Mouse (Mus musculus) left cerebral cortex, adult 18-20 months (tissue): ENCODE measurements around the gene Ccnd1. TPM values are rescaled to one million over a fixed set of nuclear protein-coding genes. Genes with fewer than 3 reads are reported as not detected.
A peak's percentile ranks its signal among the peaks of the same experiment; 100 is the strongest.
"Not testable (repeated sequence)": the region's sequence is repeated elsewhere in the genome, so short reads cannot be mapped to it uniquely, and the experiment has no call there.

Source experiments
- DNase-seq, 2 experiments: peaks; one replicate each; pipeline ENCODE4 v3.0.0; 2021 to 2022; ENCODE audit warnings: low spot score in 2 of 2, mixed read lengths in 1 of 2
- total RNA-seq, 2 experiments: library from RNA; stranded (reverse); gene quantifications; 2 replicates each; pipeline ENCODE4 v1.2.3; 2021

Ccnd1 gene
- total RNA-seq, 2 experiments from 2014 or later, result 42.9 to 57.5 TPM

GRCm38 (mm10) chr7:144911121-144911520 is 28.6 kb downstream of the Ccnd1 start:
- DNase-seq, result peak; percentile 23 to 45

DNA sequence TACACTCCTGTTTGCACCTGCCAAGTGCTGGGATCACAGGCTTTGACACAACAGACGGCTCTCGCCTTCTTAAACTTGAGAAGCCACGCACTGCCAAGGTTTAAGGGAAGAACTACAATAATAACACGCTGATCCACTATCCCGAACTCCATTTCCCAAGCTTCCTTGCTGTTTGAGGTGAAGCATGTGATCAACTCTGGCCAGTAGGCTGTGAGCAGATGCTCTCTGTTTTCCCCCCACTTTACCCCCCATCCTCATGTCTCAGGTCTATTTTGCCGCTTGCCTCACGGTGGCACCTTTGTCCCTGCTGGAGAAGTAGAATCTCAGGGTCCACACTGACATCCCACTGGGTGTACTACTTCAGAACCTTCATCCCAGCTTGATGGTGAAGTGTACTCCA is 31.0 kb downstream of the Ccnd1 start:
- DNase-seq, result peak; percentile 23 to 38

GRCm38 (mm10) chr7:144907793-144908192 is 31.9 kb downstream of the Ccnd1 start:
- DNase-seq, result no peak

GRCm38 (mm10) chr7:144906708-144907397 is 32.9 kb downstream of the Ccnd1 start:
- DNase-seq, result peak; percentile 70 to 75

DNA sequence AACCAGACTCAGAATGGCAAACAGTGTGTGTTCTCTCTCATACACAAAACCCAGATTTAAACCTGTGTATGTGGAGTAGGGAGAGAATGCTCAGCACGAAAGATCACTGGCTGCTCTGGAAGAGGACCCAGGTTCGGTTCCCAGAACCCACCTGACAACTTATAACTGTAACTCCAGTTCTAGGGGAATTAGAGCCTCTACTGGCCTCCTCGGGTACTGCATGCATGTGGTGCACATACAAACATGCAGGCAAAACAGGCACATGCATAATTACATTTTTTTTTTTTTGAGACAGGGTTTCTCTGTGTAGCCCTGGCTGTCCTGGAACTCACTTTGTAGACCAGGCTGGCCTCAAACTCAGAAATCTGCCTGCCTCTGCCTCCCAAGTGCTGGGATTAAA is 34.2 kb downstream of the Ccnd1 start:
- DNase-seq, result not testable (repeated sequence)

- DNase-seq, result no peak
Observed at GRCm38 (mm10) chr7:144898506-144898905, 41.2 kb downstream of the Ccnd1 start.

DNA sequence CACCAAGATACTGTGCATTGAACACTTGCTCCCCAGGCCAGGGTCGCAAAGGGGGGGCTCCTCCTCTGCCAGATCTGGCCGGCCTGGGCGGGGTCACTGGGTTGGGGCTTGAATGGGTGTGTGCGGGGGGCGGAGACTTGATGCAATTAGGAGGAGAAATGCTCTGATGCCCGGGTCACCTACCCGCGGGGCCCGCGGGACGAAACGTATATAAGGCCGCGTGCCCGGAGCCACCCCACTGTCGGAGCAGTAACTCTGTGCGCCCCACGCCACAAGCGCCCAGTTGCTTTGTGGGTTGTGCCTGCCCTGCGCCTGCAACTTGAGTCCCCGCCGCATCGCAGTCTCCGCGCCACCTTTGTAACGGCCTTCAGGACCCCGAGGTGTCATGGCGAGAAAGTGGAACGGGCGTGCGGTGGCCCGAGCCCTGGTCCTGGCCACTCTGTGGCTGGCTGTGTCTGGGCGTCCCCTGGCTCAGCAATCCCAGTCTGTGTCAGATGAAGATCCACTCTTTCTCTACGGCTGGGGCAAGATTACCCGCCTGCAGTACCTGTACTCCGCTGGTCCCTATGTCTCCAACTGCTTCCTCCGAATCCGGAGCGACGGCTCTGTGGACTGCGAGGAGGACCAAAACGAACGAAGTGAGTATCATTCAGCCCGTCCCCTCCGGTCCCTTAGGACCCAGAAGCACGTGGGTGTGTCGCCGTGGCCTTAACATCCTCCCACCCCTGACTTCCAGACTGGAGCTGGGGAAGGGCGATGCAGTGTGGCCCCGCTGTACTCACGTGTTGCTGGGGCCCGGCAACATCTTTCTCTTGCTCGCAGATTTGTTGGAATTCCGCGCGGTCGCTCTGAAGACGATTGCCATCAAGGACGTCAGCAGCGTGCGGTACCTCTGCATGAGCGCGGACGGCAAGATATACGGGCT is 43.2 kb downstream of the Ccnd1 start, which contains the start of gene Fgf15:
TSS of gene Fgf15 (plus strand) at position 238 of the 925 bp plus-strand sequence.
- DNase-seq, result no peak

DNA sequence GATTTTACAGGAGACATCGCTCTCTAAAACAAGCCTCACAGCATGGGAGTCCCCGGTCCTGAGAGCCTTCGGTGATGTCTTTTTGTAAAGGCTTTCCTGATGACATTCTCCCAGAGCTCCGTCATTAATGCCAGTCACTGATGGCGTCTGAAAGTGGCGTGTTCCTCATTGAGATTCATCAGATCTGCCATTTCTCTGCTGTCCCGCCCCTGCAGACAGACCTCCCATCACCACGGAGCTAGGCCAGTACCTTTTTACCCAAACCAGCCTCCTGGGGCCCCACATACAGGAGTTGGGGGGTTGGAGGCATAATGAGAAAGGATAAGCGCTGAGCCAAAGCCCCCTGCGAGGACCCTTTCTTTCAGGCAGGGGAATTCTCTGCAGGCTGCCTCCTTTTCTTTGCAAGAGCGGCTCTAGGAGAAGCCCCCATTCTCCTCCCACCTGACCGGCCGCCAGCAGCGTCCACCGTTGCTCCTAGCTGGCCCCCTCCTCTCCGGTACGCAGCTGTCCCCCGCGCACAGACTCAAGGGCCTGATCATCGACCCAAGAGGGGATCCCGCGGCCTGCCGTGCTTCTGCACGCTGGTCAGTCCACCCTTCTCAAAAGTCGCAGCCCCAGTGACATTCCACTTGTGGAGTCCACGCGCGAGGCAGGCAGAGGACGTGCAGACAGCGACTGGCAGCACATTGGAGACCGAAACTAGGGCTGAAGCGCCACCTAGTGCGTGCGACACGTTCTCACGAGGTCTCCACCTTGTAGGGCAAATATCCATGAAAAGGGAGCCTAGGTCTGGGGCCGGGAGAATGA is 44.2 kb downstream of the Ccnd1 start:
- DNase-seq, result peak; percentile 68 to 73

DNA sequence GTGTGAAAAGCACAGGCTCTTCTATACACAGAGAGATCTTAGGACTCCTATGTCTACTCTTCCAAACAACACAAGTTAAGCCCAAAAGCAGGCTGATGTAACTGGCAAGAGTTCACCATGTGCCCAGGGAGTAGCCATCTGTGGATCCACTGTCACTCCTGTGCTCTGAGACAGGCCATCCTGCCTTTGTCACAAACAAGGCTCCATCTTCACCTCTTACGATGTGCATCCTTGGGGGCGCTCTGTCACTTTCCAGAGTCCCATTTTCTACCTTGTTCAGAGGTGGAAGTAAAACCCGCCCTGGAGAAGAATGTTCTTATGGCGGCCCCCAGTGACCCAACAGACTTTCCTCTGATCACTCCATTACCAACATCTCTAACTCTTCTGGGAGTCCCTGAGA is 45.0 kb downstream of the Ccnd1 start:
- DNase-seq, result no peak

DNA sequence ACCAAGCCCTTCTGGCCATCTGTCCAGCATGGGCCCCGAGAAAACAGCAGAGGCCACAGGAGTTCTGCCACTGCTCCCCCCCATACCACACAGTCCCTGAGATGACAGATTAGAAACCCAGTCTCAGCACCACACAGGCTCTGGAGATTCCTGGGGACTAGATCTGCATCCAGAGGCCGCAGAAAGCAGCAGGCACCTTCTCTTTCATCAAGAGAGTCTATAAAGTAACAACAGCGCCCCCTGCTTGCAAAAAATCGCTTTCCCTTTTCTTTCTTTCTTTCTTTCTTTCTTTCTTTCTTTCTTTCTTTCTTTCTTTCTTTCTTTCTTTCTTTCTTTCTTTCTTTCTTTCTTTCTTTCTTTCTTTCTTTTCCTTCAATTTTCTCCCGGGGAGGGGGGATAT is 45.5 kb downstream of the Ccnd1 start:
- peak in 1 of 2 experiments; percentile 51 for DNase-seq

GRCm38 (mm10) chr7:144892322-144892721 is 47.4 kb downstream of the Ccnd1 start:
- DNase-seq, result no peak

DNA sequence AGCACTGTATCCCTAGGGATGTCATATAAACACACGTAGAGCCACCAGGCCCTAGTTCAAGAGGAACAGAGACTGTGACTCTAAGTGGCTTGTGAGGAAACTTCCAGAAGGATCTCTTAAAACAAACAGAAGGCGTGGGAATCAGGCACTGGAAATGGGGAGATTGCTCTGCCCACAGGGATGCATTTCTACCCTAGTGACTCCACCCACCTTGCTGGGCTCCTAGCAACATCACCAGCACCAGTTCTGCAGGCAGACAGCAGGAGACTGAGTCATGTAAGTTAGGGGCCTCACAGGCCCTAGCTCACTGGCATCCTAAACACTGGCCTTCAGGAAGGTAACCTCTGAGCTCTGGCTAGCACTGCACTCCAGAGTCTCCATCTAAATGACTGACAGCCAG is 47.9 kb downstream of the Ccnd1 start:
- no peak for DNase-seq

DNA sequence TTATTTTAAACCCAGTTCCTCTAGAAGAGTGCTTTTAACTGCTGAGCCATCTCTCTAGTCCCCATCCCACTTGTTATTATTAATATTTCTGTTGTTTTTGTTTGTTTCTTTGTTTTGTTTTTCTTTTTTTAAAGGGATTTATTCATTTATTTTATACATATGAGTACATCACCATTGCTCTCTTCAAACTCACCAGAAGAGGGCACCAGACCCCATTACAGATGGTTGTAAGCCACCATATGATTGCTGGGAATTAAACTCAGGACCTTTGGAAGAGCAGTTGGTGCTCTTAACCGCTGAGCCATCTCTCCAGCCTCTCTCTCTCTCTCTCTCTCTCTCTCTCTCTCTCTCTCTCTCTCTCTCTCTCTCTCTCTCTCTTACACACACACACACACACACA is 49.1 kb downstream of the Ccnd1 start:
- not testable (repeated sequence) for DNase-seq

GRCm38 (mm10) chr7:144888564-144889299 is 51.0 kb downstream of the Ccnd1 start:
- DNase-seq, result no peak

GRCm38 (mm10) chr7:144887672-144888071 is 52.1 kb downstream of the Ccnd1 start:
- DNase-seq, result no peak

GRCm38 (mm10) chr7:144883106-144883505 is 56.6 kb downstream of the Ccnd1 start:
- no peak for DNase-seq
